Mouse (Mus musculus) embryonic fibroblast, embryonic 13.5 days (primary cell): ENCODE measurements around the gene Maml2.

Experiments used
- CTCF ChIP-seq: IDR thresholded peaks from 2 replicates; pipeline ENCODE4 v1.5.1; 2011; ENCODE audit warnings: mild to moderate bottlenecking, control low read depth, low read length, moderate library complexity, borderline replicate concordance; ENCODE audit not compliant: insufficient read depth
- POLR2A ChIP-seq: IDR thresholded peaks from 2 replicates; pipeline ENCODE4 v1.6.1; 2011; ENCODE audit warnings: low read depth, mild to moderate bottlenecking, control low read depth, low read length, moderate library complexity

- TF ChIP-seq CTCF, result no peak
- TF ChIP-seq POLR2A, result no peak
Observed at GRCm38 (mm10) chr9:13607609-13608185, 309.9 kb downstream of the Maml2 start.
